ENCODE assay signal across 28 mouse cellular contexts in genomic region chr14:100052876-100053275, GRCm38 (mm10).
DNase-seq lines count a peak whose midpoint lies in the region; ATAC-seq lines count a peak whose summit lies in the region.
"Had no signal": no experiment of that assay in that cellular context is flagged by ENCODE, and none has a peak within 500 bp of the region (broad histone marks: within the 10 kb centered on the region; RNA-seq: fewer than 3 reads in every experiment).

No protein-coding gene starts in this region.

- H3K27me3 ChIP-seq in heart, embryonic 12.5 days (replicated peaks) = no peaks in the 10 kb centered on the region
- no peaks in the 10 kb centered on the region for H3K27me3 ChIP-seq in kidney, embryonic 16.5 days (ENCODE audit: insufficient read depth, low read length)
- no peaks in the 10 kb centered on the region for H3K27me3 ChIP-seq in midbrain, embryonic 11.5 days (ENCODE audit: control insufficient read depth, insufficient read depth, low read length)
- no peaks in the 10 kb centered on the region for H3K27me3 ChIP-seq in forebrain, embryonic 11.5 days (ENCODE audit: control insufficient read depth, insufficient read depth, low read length)
- H3K27me3 ChIP-seq: embryonic facial prominence, embryonic 13.5 days; forebrain, embryonic 13.5 days; heart, embryonic 13.5 days had no signal

- no peak overlapping the region for H3K4me2 ChIP-seq in heart, embryonic 12.5 days
- H3K4me2 ChIP-seq in kidney, embryonic 16.5 days (replicated peaks; ENCODE audit: low read depth, low read length) = no peak overlapping the region
- H3K4me2 ChIP-seq in midbrain, embryonic 11.5 days = no peak overlapping the region
- no peak overlapping the region for H3K4me2 ChIP-seq in forebrain, embryonic 11.5 days (ENCODE audit: low read depth, low read length, severe bottlenecking)
- H3K4me2 ChIP-seq: embryonic facial prominence, embryonic 13.5 days; forebrain, embryonic 13.5 days; heart, embryonic 13.5 days; hindbrain, embryonic 14.5 days had no signal

- H3K36me3 ChIP-seq in heart, embryonic 12.5 days = no peaks in the 10 kb centered on the region
- H3K36me3 ChIP-seq in kidney, embryonic 16.5 days (ENCODE audit: insufficient read depth, low read length) = no peaks in the 10 kb centered on the region
- H3K36me3 ChIP-seq in midbrain, embryonic 11.5 days (ENCODE audit: control insufficient read depth, insufficient read depth, low read length) = no peaks in the 10 kb centered on the region
- H3K36me3 ChIP-seq in forebrain, embryonic 11.5 days (ENCODE audit: control insufficient read depth, insufficient read depth, low read length) = no peaks in the 10 kb centered on the region
- H3K36me3 ChIP-seq: embryonic facial prominence, embryonic 13.5 days; heart, embryonic 13.5 days had no signal

- H3K9ac ChIP-seq in heart, embryonic 12.5 days = no peak overlapping the region
- H3K9ac ChIP-seq in kidney, embryonic 16.5 days (replicated peaks; ENCODE audit: low read length) = no peak overlapping the region
- H3K9ac ChIP-seq in midbrain, embryonic 11.5 days (ENCODE audit: low read length) = no peak overlapping the region
- no peak overlapping the region for H3K9ac ChIP-seq in forebrain, embryonic 11.5 days (ENCODE audit: low read length)
- H3K9ac ChIP-seq: embryonic facial prominence, embryonic 13.5 days; forebrain, embryonic 13.5 days; heart, embryonic 13.5 days; hindbrain, embryonic 14.5 days had no signal

- no peak for ATAC-seq in heart, embryonic 12.5 days (ENCODE audit: insufficient number of reproducible peaks, low FRiP score)
- no peak for ATAC-seq in kidney, embryonic 16.5 days (ENCODE audit: low FRiP score, low TSS enrichment)
- ATAC-seq in midbrain, embryonic 11.5 days (ENCODE audit: low FRiP score) = no peak
- no peak for ATAC-seq in forebrain, embryonic 11.5 days (replicated peaks; ENCODE audit: low FRiP score)
- ATAC-seq: activated CD4-positive, CD25-positive, alpha-beta regulatory T cell, adult 4 months; forebrain, embryonic 13.5 days; forebrain, embryonic 16.5 days had no signal

- no peak overlapping the region for H3K4me3 ChIP-seq in heart, embryonic 12.5 days
- H3K4me3 ChIP-seq in kidney, embryonic 16.5 days (ENCODE audit: low read length) = no peak overlapping the region
- H3K4me3 ChIP-seq in midbrain, embryonic 11.5 days (ENCODE audit: low read depth, low read length) = no peak overlapping the region
- H3K4me3 ChIP-seq in forebrain, embryonic 11.5 days (ENCODE audit: low read depth, low read length) = no peak overlapping the region
- H3K4me3 ChIP-seq: embryonic facial prominence, embryonic 10.5 days; embryonic facial prominence, embryonic 13.5 days; erythroblast, embryonic 14.5 days; forebrain, embryonic 13.5 days; heart, embryonic 13.5 days had no signal

- H3K9me3 ChIP-seq in heart, embryonic 12.5 days (replicated peaks) = no peaks in the 10 kb centered on the region
- no peaks in the 10 kb centered on the region for H3K9me3 ChIP-seq in kidney, embryonic 16.5 days (ENCODE audit: low read length)
- no peaks in the 10 kb centered on the region for H3K9me3 ChIP-seq in midbrain, embryonic 11.5 days (ENCODE audit: control insufficient read depth, low read length)
- H3K9me3 ChIP-seq in forebrain, embryonic 11.5 days (ENCODE audit: control insufficient read depth, low read length) = no peaks in the 10 kb centered on the region
- H3K9me3 ChIP-seq: embryonic facial prominence, embryonic 10.5 days; embryonic facial prominence, embryonic 13.5 days; forebrain, embryonic 13.5 days; heart, embryonic 13.5 days had no signal

- peak; percentile 37 for DNase-seq in heart, adult 11 months
- peak; percentile 48 for DNase-seq in kidney, adult 18-20 months
- peak; percentile 13 for DNase-seq in kidney, postnatal 10 days
- DNase-seq in kidney, postnatal 36 days = peak; percentile 47 to 65
- DNase-seq in midbrain, embryonic 11.5 days (ENCODE audit: low spot score, missing footprints) = no peak
- no peak for DNase-seq in forebrain, embryonic 11.5 days (ENCODE audit: low spot score)
- DNase-seq: adrenal gland, adult 8-10 months; adrenal gland, postnatal 25 days; cerebellum, adult 11-12 months; cerebellum, adult 8-10 months; cerebellum, postnatal 10 days; cerebellum, postnatal 36 days; embryo, embryonic 11 days; gastrocnemius, postnatal 10 days; gastrocnemius, postnatal 36 days; heart, adult 18-20 months; heart, postnatal 14 days; heart, postnatal 4 days had no signal

- H3K4me1 ChIP-seq in heart, embryonic 12.5 days (replicated peaks) = 0 out of 2 replicates have a peak, but pooled peaks cover 6% of the 10 kb centered on the region
- H3K4me1 ChIP-seq in kidney, embryonic 16.5 days (ENCODE audit: insufficient read depth, low read length) = no peaks in the 10 kb centered on the region
- no peaks in the 10 kb centered on the region for H3K4me1 ChIP-seq in midbrain, embryonic 11.5 days (ENCODE audit: control insufficient read depth, insufficient read depth, low read length)
- no peaks in the 10 kb centered on the region for H3K4me1 ChIP-seq in forebrain, embryonic 11.5 days (replicated peaks; ENCODE audit: control insufficient read depth, insufficient read depth, low read length)
- H3K4me1 ChIP-seq: embryonic facial prominence, embryonic 10.5 days; forebrain, embryonic 13.5 days had no signal

- no peak overlapping the region for H3K27ac ChIP-seq in heart, embryonic 12.5 days (ENCODE audit: poor library complexity, severe bottlenecking)
- H3K27ac ChIP-seq in kidney, embryonic 16.5 days (ENCODE audit: low read length) = no peak overlapping the region
- H3K27ac ChIP-seq in midbrain, embryonic 11.5 days (ENCODE audit: low read depth, low read length) = no peak overlapping the region
- H3K27ac ChIP-seq in forebrain, embryonic 11.5 days (ENCODE audit: low read depth, low read length) = no peak overlapping the region
- H3K27ac ChIP-seq: embryonic facial prominence, embryonic 10.5 days; embryonic facial prominence, embryonic 13.5 days; forebrain, embryonic 13.5 days; heart, embryonic 13.5 days; hindbrain, embryonic 14.5 days had no signal

- 75% methylated on average over 2 of the region's 2 CpGs for WGBS in heart, embryonic 12.5 days
- 76% methylated on average over 2 of the region's 2 CpGs for WGBS in kidney, embryonic 16.5 days
- 84% methylated on average over 2 of the region's 2 CpGs for WGBS in midbrain, embryonic 11.5 days
- WGBS in forebrain, embryonic 11.5 days = 75% methylated on average over 2 of the region's 2 CpGs

Comparison
In these comparisons a context has a peak if more than half of its experiments do, and no peak if none do; other contexts are left out.
1. DNase-seq: peak in heart, adult 11 months (single experiment), kidney, adult 18-20 months (single experiment), kidney, postnatal 10 days (single experiment) and kidney, postnatal 36 days (2 of 2); none in midbrain, embryonic 11.5 days (single experiment) and forebrain, embryonic 11.5 days (single experiment).